Mouse (Mus musculus): ENCODE measurements at regions not wholly inside any gene's neighbourhood (a gene's known extent, or its start where the extent isn't known, plus 50 kb on each side); places are given as distances from the start of the nearest gene placed in this dataset.

GRCm38 (mm10) chr14:45714311-45714710 is 56.4 kb upstream of the Ddhd1 start:
- Histone ChIP-seq H3K4me2 (replicated peaks) (no peak overlapping the region), H3K27me3 (no peaks in the 10 kb centered on the region), H3K4me1 (replicated peaks) (no peaks in the 10 kb centered on the region), H3K27ac (no peak overlapping the region), H3K36me3 (no peaks in the 10 kb centered on the region), H3K9me3 (no peaks in the 10 kb centered on the region), H3K4me3 (replicated peaks) (no peak overlapping the region), H3K9ac (replicated peaks) (no peak overlapping the region)
- WGBS = 41% methylated on average over 1 of the region's 1 CpGs
- no peak for ATAC-seq

- Histone ChIP-seq H3K9ac (replicated peaks) (no peak overlapping the region), H3K27ac (no peak overlapping the region), H3K4me2 (replicated peaks) (no peak overlapping the region), H3K4me3 (replicated peaks) (no peak overlapping the region), H3K4me1 (replicated peaks) (no peaks in the 10 kb centered on the region), H3K27me3 (no peaks in the 10 kb centered on the region), H3K36me3 (no peaks in the 10 kb centered on the region), H3K9me3 (no peaks in the 10 kb centered on the region)
- no peak for ATAC-seq
These were observed 56.8 kb upstream of the Ddhd1 start for GRCm38 (mm10) chr14:45714786-45715185.

- ATAC-seq = no peak
- Histone ChIP-seq H3K4me1 (replicated peaks) (no peaks in the 10 kb centered on the region), H3K4me2 (replicated peaks) (no peak overlapping the region), H3K36me3 (no peaks in the 10 kb centered on the region), H3K9me3 (no peaks in the 10 kb centered on the region), H3K9ac (replicated peaks) (no peak overlapping the region), H3K27me3 (no peaks in the 10 kb centered on the region), H3K4me3 (replicated peaks) (no peak overlapping the region), H3K27ac (no peak overlapping the region)
- WGBS = 0% methylated on average over 1 of the region's 1 CpGs
These were observed 58.2 kb upstream of the Ddhd1 start for GRCm38 (mm10) chr14:45716100-45716499.

GRCm38 (mm10) chr14:45722887-45723286 is 64.9 kb upstream of the Ddhd1 start:
- Histone ChIP-seq H3K27ac (no peak overlapping the region), H3K4me3 (replicated peaks) (no peak overlapping the region), H3K4me2 (replicated peaks) (no peak overlapping the region), H3K36me3 (no peaks in the 10 kb centered on the region), H3K9me3 (no peaks in the 10 kb centered on the region), H3K9ac (replicated peaks) (no peak overlapping the region), H3K4me1 (replicated peaks) (no peaks in the 10 kb centered on the region), H3K27me3 (no peaks in the 10 kb centered on the region)
- ATAC-seq = no peak
- WGBS = 32% methylated on average over 6 of the region's 6 CpGs

- no peak for ATAC-seq
- Histone ChIP-seq H3K27ac (no peak overlapping the region), H3K27me3 (no peaks in the 10 kb centered on the region), H3K4me1 (replicated peaks) (no peaks in the 10 kb centered on the region), H3K9ac (replicated peaks) (no peak overlapping the region), H3K4me3 (replicated peaks) (no peak overlapping the region), H3K4me2 (replicated peaks) (no peak overlapping the region), H3K36me3 (no peaks in the 10 kb centered on the region), H3K9me3 (no peaks in the 10 kb centered on the region)
- 89% methylated on average over 2 of the region's 2 CpGs for WGBS
These were observed 66.4 kb upstream of the Ddhd1 start for GRCm38 (mm10) chr14:45724341-45724740.

- Histone ChIP-seq H3K4me1 (replicated peaks) (no peaks in the 10 kb centered on the region), H3K4me3 (replicated peaks) (no peak overlapping the region), H3K9me3 (no peaks in the 10 kb centered on the region), H3K27ac (no peak overlapping the region), H3K36me3 (no peaks in the 10 kb centered on the region), H3K4me2 (replicated peaks) (no peak overlapping the region), H3K27me3 (no peaks in the 10 kb centered on the region), H3K9ac (replicated peaks) (no peak overlapping the region)
- 56% methylated on average over 10 of the region's 10 CpGs for WGBS
- no peak for ATAC-seq
These were observed 76.8 kb upstream of the Ddhd1 start for GRCm38 (mm10) chr14:45734530-45735410.

GRCm38 (mm10) chr14:45737966-45738365 is 80.0 kb upstream of the Ddhd1 start:
- Histone ChIP-seq H3K4me2 (replicated peaks) (no peak overlapping the region), H3K27ac (no peak overlapping the region), H3K9me3 (no peaks in the 10 kb centered on the region), H3K4me3 (replicated peaks) (no peak overlapping the region), H3K36me3 (no peaks in the 10 kb centered on the region), H3K4me1 (replicated peaks) (no peaks in the 10 kb centered on the region), H3K27me3 (no peaks in the 10 kb centered on the region), H3K9ac (replicated peaks) (no peak overlapping the region)
- 92% methylated on average over 2 of the region's 2 CpGs for WGBS
- no peak for ATAC-seq

- Histone ChIP-seq H3K4me3 (replicated peaks) (no peak overlapping the region), H3K9ac (replicated peaks) (no peak overlapping the region), H3K4me1 (replicated peaks) (no peaks in the 10 kb centered on the region), H3K9me3 (no peaks in the 10 kb centered on the region), H3K4me2 (replicated peaks) (no peak overlapping the region), H3K27ac (no peak overlapping the region), H3K36me3 (no peaks in the 10 kb centered on the region), H3K27me3 (no peaks in the 10 kb centered on the region)
- ATAC-seq = no peak
These were observed 81.7 kb upstream of the Ddhd1 start for GRCm38 (mm10) chr14:45739638-45740037.

GRCm38 (mm10) chr14:45740662-45741061 is 82.7 kb upstream of the Ddhd1 start:
- WGBS = 41% methylated on average over 3 of the region's 3 CpGs
- Histone ChIP-seq H3K27ac (no peak overlapping the region), H3K4me1 (replicated peaks) (no peaks in the 10 kb centered on the region), H3K4me2 (replicated peaks) (no peak overlapping the region), H3K27me3 (no peaks in the 10 kb centered on the region), H3K9ac (replicated peaks) (no peak overlapping the region), H3K9me3 (no peaks in the 10 kb centered on the region), H3K4me3 (replicated peaks) (no peak overlapping the region), H3K36me3 (no peaks in the 10 kb centered on the region)
- ATAC-seq = no peak

GRCm38 (mm10) chr14:45746176-45746575 is 88.2 kb upstream of the Ddhd1 start:
- ATAC-seq = no peak

GRCm38 (mm10) chr14:45757376-45757775 is 99.4 kb upstream of the Ddhd1 start:
- WGBS = 8% methylated on average over 1 of the region's 1 CpGs
- no peaks in the 10 kb centered on the region for H3K27me3 ChIP-seq
- H3K36me3 ChIP-seq = no peaks in the 10 kb centered on the region
- no peak overlapping the region for H3K27ac ChIP-seq
- no peaks in the 10 kb centered on the region for H3K9me3 ChIP-seq
- H3K4me3 ChIP-seq (replicated peaks) = no peak overlapping the region
- H3K9ac ChIP-seq (replicated peaks) = no peak overlapping the region
- H3K4me2 ChIP-seq (replicated peaks) = no peak overlapping the region
- no peaks in the 10 kb centered on the region for H3K4me1 ChIP-seq (replicated peaks)
- no peak for ATAC-seq

More at GRCm38 (mm10) chr14:45746176-45746575, 88.2 kb upstream of the Ddhd1 start:
- Histone ChIP-seq H3K9ac (replicated peaks) (no peak overlapping the region), H3K27ac (no peak overlapping the region), H3K36me3 (no peaks in the 10 kb centered on the region), H3K9me3 (no peaks in the 10 kb centered on the region), H3K4me1 (replicated peaks) (no peaks in the 10 kb centered on the region), H3K27me3 (no peaks in the 10 kb centered on the region), H3K4me2 (replicated peaks) (no peak overlapping the region), H3K4me3 (replicated peaks) (no peak overlapping the region)
- WGBS = 79% methylated on average over 5 of the region's 5 CpGs

GRCm38 (mm10) chr14:45760890-45761680 is 103.1 kb upstream of the Ddhd1 start:
- H3K9me3 ChIP-seq = no peaks in the 10 kb centered on the region
- no peak overlapping the region for H3K9ac ChIP-seq (replicated peaks)
- H3K27ac ChIP-seq = no peak overlapping the region
- H3K4me2 ChIP-seq (replicated peaks) = no peak overlapping the region
- no peaks in the 10 kb centered on the region for H3K36me3 ChIP-seq
- no peak overlapping the region for H3K4me3 ChIP-seq (replicated peaks)
- no peaks in the 10 kb centered on the region for H3K27me3 ChIP-seq
- H3K4me1 ChIP-seq (replicated peaks) = no peaks in the 10 kb centered on the region
- no peak for ATAC-seq
- 95% methylated on average over 16 of the region's 16 CpGs for WGBS
